Mouse (Mus musculus) ES-CJ7 (cell line): ENCODE measurements at regions not wholly inside any gene's neighbourhood (a gene's known extent, or its start where the extent isn't known, plus 50 kb on each side); places are given as distances from the start of the nearest gene placed in this dataset.

Experiments used
- DNase-seq: peaks from one replicate; pipeline ENCODE4 v3.0.0; 2011; ENCODE audit warnings: low read depth, low spot score

GRCm38 (mm10) chr7:77632656-77633055 is 1105.2 kb downstream of the Ntrk3 start:
- no peak for DNase-seq

DNA sequence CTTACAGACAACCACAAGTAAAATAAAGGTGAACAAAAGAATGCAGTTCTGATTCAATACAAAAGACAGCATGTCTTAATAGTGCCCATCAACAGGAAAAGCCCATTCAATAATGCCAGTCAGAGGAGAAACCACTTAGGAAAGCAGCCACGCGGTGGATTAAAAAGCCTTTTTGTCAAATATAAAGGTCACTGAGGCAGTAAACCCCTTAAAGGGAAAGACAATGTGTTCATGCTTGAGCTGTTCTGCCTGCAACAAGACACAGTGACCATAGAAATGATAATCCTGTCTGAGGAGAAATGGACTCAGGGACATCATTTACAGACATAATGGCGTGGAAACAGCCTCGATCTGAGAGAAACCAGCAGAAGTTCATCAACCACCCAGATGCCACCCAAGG is 1114.3 kb downstream of the Ntrk3 start:
- DNase-seq: no peak

- DNase-seq: no peak
Observed at GRCm38 (mm10) chr7:77622934-77623333, 1114.9 kb downstream of the Ntrk3 start.

GRCm38 (mm10) chr7:77572872-77573271 is 1164.9 kb downstream of the Ntrk3 start:
- no peak for DNase-seq

DNA sequence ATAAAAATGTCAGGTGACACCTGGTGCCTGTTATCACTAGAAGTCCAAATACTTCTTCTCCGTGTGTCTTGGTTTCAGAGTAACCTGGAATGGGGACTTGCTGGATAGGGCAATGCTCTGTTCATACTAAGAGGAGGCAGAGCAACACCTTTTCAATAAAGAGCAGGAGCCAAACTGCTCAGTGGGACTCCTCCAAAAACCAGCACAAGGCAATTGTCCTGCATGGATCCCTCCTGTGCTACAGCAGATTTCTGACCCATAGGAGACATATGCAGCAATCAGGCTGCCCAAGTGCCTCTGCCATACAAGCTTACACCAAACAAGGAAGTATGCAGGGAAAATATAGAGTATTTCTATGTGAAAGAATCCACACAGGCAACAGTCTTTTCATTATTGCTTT is 1178.7 kb downstream of the Ntrk3 start:
- DNase-seq: no peak

- no peak for DNase-seq
Observed at GRCm38 (mm10) chr7:77558536-77558935, 1179.3 kb downstream of the Ntrk3 start.

DNA sequence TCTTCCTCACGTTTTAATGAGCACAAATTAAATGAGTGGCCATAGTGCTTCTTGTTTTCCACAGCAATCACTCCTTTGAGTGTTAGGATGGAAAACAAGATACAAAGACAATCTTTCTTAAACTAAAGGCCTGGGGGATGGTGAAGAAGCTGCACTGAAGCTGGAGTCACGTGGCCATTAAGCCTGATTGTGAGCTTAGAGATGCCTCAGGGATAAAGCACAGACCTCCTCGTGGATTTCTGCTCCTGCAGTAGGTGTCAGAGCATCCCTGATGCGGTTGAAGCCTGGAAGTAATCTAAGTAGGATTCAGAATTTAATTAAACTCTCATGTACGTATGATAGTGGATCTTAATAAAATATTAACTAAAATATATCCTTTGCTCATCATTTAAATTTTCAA is 1200.9 kb downstream of the Ntrk3 start:
- no peak for DNase-seq

GRCm38 (mm10) chr7:77527906-77528305 is 1209.9 kb downstream of the Ntrk3 start:
- DNase-seq: no peak

DNA sequence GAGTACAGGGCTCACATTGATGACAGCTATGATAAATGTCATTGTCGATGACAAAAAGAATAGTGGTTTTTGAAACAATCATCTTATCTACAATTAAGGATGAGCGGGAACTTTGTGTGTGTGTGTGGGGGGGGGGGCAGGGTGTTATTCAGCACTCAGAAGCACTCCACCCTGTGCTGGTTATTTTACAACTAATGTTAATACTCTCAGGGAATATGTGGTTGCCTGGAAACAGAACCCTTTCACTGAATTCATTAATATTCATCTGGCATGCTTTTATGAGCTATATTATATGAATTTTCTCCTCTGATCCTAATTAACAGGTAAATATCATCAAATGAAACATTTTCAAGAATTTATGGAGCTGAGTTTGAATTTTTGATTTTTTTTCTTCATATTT is 1228.2 kb downstream of the Ntrk3 start:
- no peak for DNase-seq

GRCm38 (mm10) chr7:77507606-77508005 is 1230.2 kb downstream of the Ntrk3 start:
- no peak for DNase-seq

DNA sequence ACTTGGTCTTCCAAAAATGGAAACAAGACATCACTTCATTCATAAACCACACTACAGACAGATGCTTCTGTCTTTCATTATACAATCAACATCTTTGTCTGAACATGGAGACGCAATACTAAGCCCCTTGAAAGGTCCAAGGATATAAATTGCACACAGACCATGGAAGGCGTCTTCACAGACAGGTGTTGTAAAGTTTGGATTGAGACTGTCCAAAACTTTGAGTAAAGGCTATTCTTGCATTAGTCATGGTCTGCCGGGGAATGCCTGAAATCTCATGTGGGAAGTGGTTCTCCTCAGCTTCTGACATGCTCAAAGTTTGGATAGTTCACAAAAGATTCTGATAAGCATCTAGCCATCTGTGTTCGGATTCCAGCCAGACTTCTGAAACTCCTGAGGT is 1235.2 kb downstream of the Ntrk3 start:
- DNase-seq: no peak

- DNase-seq: peak; percentile 54
Observed at GRCm38 (mm10) chr7:77495066-77495465, 1242.7 kb downstream of the Ntrk3 start.

- DNase-seq: no peak
Observed at GRCm38 (mm10) chr7:77477519-77477918, 1247.8 kb downstream of the Agbl1 start.

- no peak for DNase-seq
Observed at GRCm38 (mm10) chr7:77446052-77446367, 1216.3 kb downstream of the Agbl1 start.

- DNase-seq: no peak
Observed at GRCm38 (mm10) chr7:77445352-77446051, 1215.8 kb downstream of the Agbl1 start.

DNA sequence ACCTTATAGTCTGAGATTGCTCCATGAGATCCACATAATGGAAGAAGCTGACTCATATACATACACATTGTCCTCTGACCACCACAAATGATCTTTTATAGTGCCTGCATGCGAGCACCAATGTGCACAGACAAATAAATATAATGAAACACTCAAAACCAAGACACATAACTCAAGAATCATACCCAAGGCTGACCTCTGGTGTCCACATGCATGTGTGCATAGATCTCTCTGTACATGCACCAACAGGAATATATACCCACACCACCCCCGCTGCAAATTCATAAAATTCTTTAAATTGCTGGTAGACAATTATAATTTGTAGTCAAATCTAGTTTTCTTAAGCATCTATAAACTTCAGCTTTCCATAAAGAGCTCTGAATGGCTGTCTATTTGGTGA is 1211.9 kb downstream of the Agbl1 start:
- no peak for DNase-seq

DNA sequence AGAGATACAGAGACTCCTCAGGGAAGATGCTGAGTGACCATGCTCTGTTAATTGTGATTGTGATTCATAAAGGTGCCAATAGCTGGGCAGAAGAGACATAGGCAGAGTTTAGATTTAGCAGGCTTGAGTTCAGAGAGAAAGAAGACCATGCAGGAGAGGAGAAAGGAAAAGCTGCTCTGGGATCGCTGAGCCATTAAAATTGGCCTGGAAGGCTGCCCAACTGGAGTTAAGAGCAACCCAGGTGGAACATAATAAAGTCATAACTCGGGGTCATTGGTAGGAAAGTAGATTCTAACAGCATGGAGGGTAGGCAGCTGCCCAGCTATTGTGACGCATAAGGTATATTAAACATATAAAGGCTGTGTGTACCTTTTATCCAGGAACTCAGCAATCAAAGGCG is 1183.9 kb downstream of the Agbl1 start:
- no peak for DNase-seq
